Mouse (Mus musculus): ENCODE measurements around the gene Popdc2. TPM values are rescaled to one million over a fixed set of nuclear protein-coding genes. Genes with fewer than 3 reads are reported as not detected.

Popdc2 gene
- total and polyA plus RNA-seq, 3 experiments = 17.5 to 45.4 TPM; not detected in 1

DNA sequence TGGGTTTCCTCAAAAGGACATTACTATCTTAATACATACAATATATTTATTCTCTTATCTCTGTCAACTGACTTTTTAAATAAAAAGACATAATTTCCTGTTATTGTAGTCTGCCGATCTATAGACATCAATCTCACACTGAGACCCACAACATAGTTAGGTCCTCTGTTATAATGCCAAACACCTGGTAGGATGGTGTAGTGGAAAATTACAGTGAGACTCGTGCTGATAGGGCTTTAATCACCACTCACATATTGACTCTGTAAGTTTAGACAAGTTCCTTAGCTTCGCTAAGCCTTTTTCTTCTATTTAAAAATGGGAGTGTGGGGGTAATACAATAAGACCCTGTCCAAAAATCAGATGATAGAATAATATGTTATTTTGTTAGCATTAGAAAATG lies 2.2 kb upstream of the Popdc2 start (continued):
- no peak for TF ChIP-seq POLR2A (IDR thresholded peaks at IDR 0.05; ENCODE audit: control insufficient read depth in 1 of 2, insufficient read depth in 1 of 2, low read depth in 1 of 2, low read length in 2 of 2, poor library complexity in 1 of 2)
- no peak for TF ChIP-seq CHD2 (IDR thresholded peaks at IDR 0.05; ENCODE audit: low read length)
- no peak for TF ChIP-seq CTCF (IDR thresholded peaks at IDR 0.05 in 2 of 3, conservative IDR thresholded peaks at IDR 0.05 in 1 of 3; ENCODE audit: control insufficient read depth in 1 of 3, insufficient read depth in 1 of 3, low read depth in 2 of 3, low read length in 3 of 3, poor library complexity in 1 of 3, severe bottlenecking in 1 of 3)
- TF ChIP-seq E2F4 (IDR thresholded peaks at IDR 0.05; ENCODE audit: borderline replicate concordance, low read depth, low read length) = no peak
- no peak for TF ChIP-seq ZKSCAN1 (IDR thresholded peaks at IDR 0.05; ENCODE audit: low read depth, low read length)
- no peak for TF ChIP-seq MYB (IDR thresholded peaks at IDR 0.05; ENCODE audit: low read depth, low read length)
- TF ChIP-seq USF2 (IDR thresholded peaks at IDR 0.05; ENCODE audit: borderline replicate concordance in 1 of 2, insufficient read depth in 1 of 2, low read depth in 1 of 2, low read length in 2 of 2) = no peak
- no peak for TF ChIP-seq USF1 (IDR thresholded peaks at IDR 0.05; ENCODE audit: low read depth, low read length)

DNA sequence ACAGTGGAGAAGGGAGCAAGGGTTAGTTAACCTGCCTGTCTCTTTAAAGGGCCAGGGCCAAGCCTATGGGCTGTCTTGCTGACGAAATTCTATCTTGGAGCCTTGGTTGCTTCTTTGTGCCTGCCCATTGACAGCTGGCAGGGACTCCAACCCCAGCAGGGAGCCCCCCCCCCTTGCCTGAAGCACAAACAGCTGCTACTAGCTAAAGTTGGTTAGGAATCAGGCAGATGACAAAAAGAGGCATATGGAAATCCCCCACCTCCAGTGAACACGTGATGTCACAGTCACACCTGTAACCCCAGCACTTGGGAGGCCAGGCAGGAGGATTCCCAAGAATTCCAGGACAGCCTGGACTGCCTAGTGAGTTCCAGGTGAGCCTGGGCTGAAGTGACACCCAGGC lies 1.7 kb upstream of the Popdc2 start:
- Histone ChIP-seq H3K9me3 (replicated peaks; ENCODE audit: insufficient read depth, low read length) (no peaks in the 10 kb centered on the region), H3K36me3 (ENCODE audit: control insufficient read depth in 1 of 2, insufficient read depth in 2 of 2, low read length in 2 of 2) (peaks cover 0 to 29% of the 10 kb centered on the region in 2 experiments; a peak in 2 of 4 replicates), H3K9ac (ENCODE audit: control insufficient read depth, low read depth, low read length, poor library complexity, severe bottlenecking) (no peak overlapping the region), H3K27me3 (ENCODE audit: control insufficient read depth in 1 of 2, insufficient read depth in 2 of 2, low read length in 2 of 2) (no peaks in the 10 kb centered on the region), H3K79me2 (ENCODE audit: control insufficient read depth, insufficient read depth, low read length, poor library complexity) (no peaks in the 10 kb centered on the region), H3K4me1 (ENCODE audit: control insufficient read depth in 1 of 2, insufficient read depth in 2 of 2, low read length in 2 of 2) (peaks cover 28 to 33% of the 10 kb centered on the region in 2 experiments), H3K27ac (ENCODE audit: control insufficient read depth, low read depth, low read length) (no peak overlapping the region), H3K4me3 (ENCODE audit: control insufficient read depth in 1 of 2, insufficient read depth in 1 of 2, low read depth in 2 of 2, low read length in 2 of 2) (no peak overlapping the region)
- TF ChIP-seq CHD2 (IDR thresholded peaks at IDR 0.05; ENCODE audit: low read length) (no peak), ZMIZ1 (IDR thresholded peaks at IDR 0.05; ENCODE audit: low read depth, low read length) (no peak), RAD21 (IDR thresholded peaks at IDR 0.05; ENCODE audit: low read depth, low read length) (no peak), RCOR1 (IDR thresholded peaks at IDR 0.05; ENCODE audit: low read depth, low read length) (no peak), HCFC1 (IDR thresholded peaks at IDR 0.05; ENCODE audit: low read depth, low read length) (no peak), ZKSCAN1 (IDR thresholded peaks at IDR 0.05; ENCODE audit: low read depth, low read length) (no peak), GABPA (IDR thresholded peaks at IDR 0.05; ENCODE audit: low read depth, low read length) (no peak), USF1 (IDR thresholded peaks at IDR 0.05; ENCODE audit: low read depth, low read length) (no peak), POLR2AphosphoS5 (IDR thresholded peaks at IDR 0.05; ENCODE audit: borderline replicate concordance, low read depth, low read length) (no peak), ELF1 (IDR thresholded peaks at IDR 0.05; ENCODE audit: low read depth, low read length) (no peak), MEF2A (IDR thresholded peaks at IDR 0.05; ENCODE audit: extremely low read depth, insufficient replicate concordance, low read depth, low read length, poor library complexity, severe bottlenecking) (no peak), MAZ (IDR thresholded peaks at IDR 0.05; ENCODE audit: low read depth, low read length) (no peak), EP300 (IDR thresholded peaks at IDR 0.05; ENCODE audit: low read depth in 1 of 2, low read length in 2 of 2) (no peak), NRF1 (IDR thresholded peaks at IDR 0.05; ENCODE audit: insufficient read depth, low read depth, low read length, poor library complexity, severe bottlenecking) (no peak), MAFK (IDR thresholded peaks at IDR 0.05; ENCODE audit: borderline replicate concordance, low read depth, low read length) (no peak), ZC3H11A (IDR thresholded peaks at IDR 0.05; ENCODE audit: low read depth, low read length) (no peak), TBP (IDR thresholded peaks at IDR 0.05; ENCODE audit: low read depth, low read length) (no peak), ETS1 (IDR thresholded peaks at IDR 0.05; ENCODE audit: low read depth, low read length) (no peak), MYC (IDR thresholded peaks at IDR 0.05; ENCODE audit: low read depth, low read length) (no peak), BHLHE40 (IDR thresholded peaks at IDR 0.05; ENCODE audit: borderline replicate concordance, low read depth, low read length) (no peak)
- no peak for DNase-seq (ENCODE audit: low read depth, low spot score)
